Comparison of ENCODE assay signal across 22 mouse cellular contexts in the genomic region with DNA sequence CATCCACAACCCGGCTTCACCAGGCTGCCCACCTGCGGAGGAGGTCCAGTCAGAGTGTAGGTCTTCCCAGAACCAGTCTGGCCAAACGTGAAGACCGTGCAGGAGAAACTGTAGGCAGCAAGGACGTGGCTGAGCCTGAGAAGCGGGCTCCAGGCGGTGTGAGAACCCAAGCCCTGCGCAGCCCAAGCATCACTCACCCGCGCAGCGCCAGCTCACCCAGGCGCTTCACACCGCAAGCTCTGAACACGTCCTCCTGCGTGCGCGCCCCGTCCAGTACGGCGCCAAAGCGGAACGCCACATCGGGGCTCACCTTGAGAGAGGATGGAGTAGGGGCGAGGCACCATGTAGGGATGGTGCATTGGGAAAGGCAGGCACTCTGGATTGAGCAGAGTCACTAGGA. TPM values are rescaled to one million over a fixed set of nuclear protein-coding genes. Genes with fewer than 3 reads are reported as not detected.
DNase-seq lines count a peak whose midpoint lies in the region; ATAC-seq lines count a peak whose summit lies in the region.
"Had no signal": no experiment of that assay in that cellular context is flagged by ENCODE, and none has a peak within 500 bp of the region (broad histone marks: within the 10 kb centered on the region; RNA-seq: fewer than 3 reads in every experiment).

No protein-coding gene starts in this region.

- DNase-seq in midbrain, embryonic 11.5 days (ENCODE audit: low spot score, missing footprints), result peak; percentile 69
- no peak for DNase-seq in midbrain, embryonic 14.5 days
- DNase-seq in liver, embryonic 13.5 days, result no peak
- no peak for DNase-seq in frontal cortex, postnatal 14 days (ENCODE audit: low spot score in 2 of 2)
- DNase-seq in left cerebral cortex, adult 18-20 months (ENCODE audit: low spot score in 2 of 2), result no peak
- no peak for DNase-seq in neural tube, embryonic 10.5 days (ENCODE audit: extremely low spot score, low spot score)
- DNase-seq: adrenal gland, adult 8-10 months; cerebellum, postnatal 14 days; gastrocnemius, adult 2 months; heart, postnatal 10 days; thymus, adult 2 months had no signal

- H3K9ac ChIP-seq in midbrain, embryonic 11.5 days (ENCODE audit: low read length), result no peak overlapping the region
- no peak overlapping the region for H3K9ac ChIP-seq in midbrain, embryonic 14.5 days (replicated peaks; ENCODE audit: low read length)
- H3K9ac ChIP-seq in intestine, embryonic 15.5 days, result peak overlapping the region; percentile 42
- H3K9ac ChIP-seq in liver, embryonic 13.5 days, result no peak overlapping the region
- H3K9ac ChIP-seq: embryonic facial prominence, embryonic 13.5 days; hindbrain, embryonic 15.5 days; limb, embryonic 15.5 days had no signal

- H3K4me3 ChIP-seq in midbrain, embryonic 11.5 days (ENCODE audit: low read depth, low read length), result no peak overlapping the region
- H3K4me3 ChIP-seq in midbrain, embryonic 14.5 days (replicated peaks; ENCODE audit: low read depth, low read length), result no peak overlapping the region
- peak overlapping the region; percentile 46 for H3K4me3 ChIP-seq in intestine, embryonic 15.5 days (replicated peaks)
- peak overlapping the region; percentile 34 for H3K4me3 ChIP-seq in liver, embryonic 13.5 days (replicated peaks)
- H3K4me3 ChIP-seq: embryonic facial prominence, embryonic 13.5 days; gastrocnemius, adult 2 months; hindbrain, embryonic 15.5 days; limb, embryonic 15.5 days; megakaryocyte, embryonic 14.5 days; myocyte had no signal

- no peaks in the 10 kb centered on the region for H3K9me3 ChIP-seq in midbrain, embryonic 11.5 days (ENCODE audit: control insufficient read depth, low read length)
- H3K9me3 ChIP-seq in midbrain, embryonic 14.5 days (ENCODE audit: control insufficient read depth, low read length), result no peaks in the 10 kb centered on the region
- H3K9me3 ChIP-seq in intestine, embryonic 15.5 days, result no peaks in the 10 kb centered on the region
- no peaks in the 10 kb centered on the region for H3K9me3 ChIP-seq in liver, embryonic 13.5 days (replicated peaks)
- H3K9me3 ChIP-seq: hindbrain, embryonic 15.5 days; limb, embryonic 15.5 days had no signal

- no peak for ATAC-seq in midbrain, embryonic 11.5 days (ENCODE audit: low FRiP score)
- no peak for ATAC-seq in midbrain, embryonic 14.5 days (ENCODE audit: low FRiP score, low TSS enrichment)
- peak; percentile 6; the same call in 1 of the 2 replicates for ATAC-seq in intestine, embryonic 15.5 days
- no peak for ATAC-seq in liver, embryonic 13.5 days (ENCODE audit: low read depth)
- ATAC-seq: CD4-positive, CD25-positive, alpha-beta regulatory T cell, adult 4 months; forebrain, embryonic 14.5 days had no signal

- H3K36me3 ChIP-seq in midbrain, embryonic 11.5 days (ENCODE audit: control insufficient read depth, insufficient read depth, low read length), result no peaks in the 10 kb centered on the region
- no peaks in the 10 kb centered on the region for H3K36me3 ChIP-seq in midbrain, embryonic 14.5 days (ENCODE audit: control insufficient read depth, insufficient read depth, low read length)
- H3K36me3 ChIP-seq in intestine, embryonic 15.5 days, result no peaks in the 10 kb centered on the region
- no peaks in the 10 kb centered on the region for H3K36me3 ChIP-seq in liver, embryonic 13.5 days
- H3K36me3 ChIP-seq: embryonic facial prominence, embryonic 13.5 days; hindbrain, embryonic 15.5 days; limb, embryonic 15.5 days had no signal

- no peak overlapping the region for H3K4me2 ChIP-seq in midbrain, embryonic 11.5 days
- H3K4me2 ChIP-seq in midbrain, embryonic 14.5 days (ENCODE audit: low read length), result no peak overlapping the region
- peak overlapping the region; percentile 53 for H3K4me2 ChIP-seq in intestine, embryonic 15.5 days (replicated peaks)
- peak overlapping the region; percentile 49 for H3K4me2 ChIP-seq in liver, embryonic 13.5 days
- H3K4me2 ChIP-seq: embryonic facial prominence, embryonic 13.5 days; hindbrain, embryonic 15.5 days; limb, embryonic 15.5 days had no signal

- 47% methylated on average over 24 of the region's 24 CpGs for WGBS in midbrain, embryonic 11.5 days
- 49% methylated on average over 24 of the region's 24 CpGs for WGBS in midbrain, embryonic 14.5 days
- WGBS in intestine, embryonic 15.5 days, result 23% methylated on average over 24 of the region's 24 CpGs
- 37% methylated on average over 24 of the region's 24 CpGs for WGBS in liver, embryonic 13.5 days (ENCODE audit: insufficient replicate concordance)

- H3K27me3 ChIP-seq in midbrain, embryonic 11.5 days (ENCODE audit: control insufficient read depth, insufficient read depth, low read length), result no peaks in the 10 kb centered on the region
- H3K27me3 ChIP-seq in midbrain, embryonic 14.5 days (ENCODE audit: control insufficient read depth, insufficient read depth, low read length), result no peaks in the 10 kb centered on the region
- no peaks in the 10 kb centered on the region for H3K27me3 ChIP-seq in intestine, embryonic 15.5 days (replicated peaks)
- no peaks in the 10 kb centered on the region for H3K27me3 ChIP-seq in liver, embryonic 13.5 days
- H3K27me3 ChIP-seq: hindbrain, embryonic 15.5 days had no signal

- H3K4me1 ChIP-seq in midbrain, embryonic 11.5 days (ENCODE audit: control insufficient read depth, insufficient read depth, low read length), result no peaks in the 10 kb centered on the region
- H3K4me1 ChIP-seq in midbrain, embryonic 14.5 days (ENCODE audit: control insufficient read depth, insufficient read depth, low read length), result no peaks in the 10 kb centered on the region
- H3K4me1 ChIP-seq in intestine, embryonic 15.5 days (replicated peaks), result peaks cover 12% of the 10 kb centered on the region; the same call in 1 of the 2 replicates
- H3K4me1 ChIP-seq in liver, embryonic 13.5 days (replicated peaks), result 0 out of 2 replicates have a peak, but pooled peaks cover 4% of the 10 kb centered on the region
- H3K4me1 ChIP-seq: embryonic facial prominence, embryonic 13.5 days; hindbrain, embryonic 15.5 days; limb, embryonic 15.5 days; megakaryocyte, embryonic 14.5 days had no signal

- no peak overlapping the region for H3K27ac ChIP-seq in midbrain, embryonic 11.5 days (ENCODE audit: low read depth, low read length)
- no peak overlapping the region for H3K27ac ChIP-seq in midbrain, embryonic 14.5 days (replicated peaks; ENCODE audit: low read depth, low read length)
- H3K27ac ChIP-seq in intestine, embryonic 15.5 days, result peak overlapping the region; percentile 86
- no peak overlapping the region for H3K27ac ChIP-seq in liver, embryonic 13.5 days
- H3K27ac ChIP-seq: embryonic facial prominence, embryonic 13.5 days; gastrocnemius, adult 2 months; hindbrain, embryonic 15.5 days; limb, embryonic 15.5 days had no signal

RNA-seq across cellular contexts. Expression of a gene that starts 0.8 kb away (rescaled TPM):
- polyA plus RNA-seq in midbrain, embryonic 11.5 days (2014; fragmentation: Nextera tagmentation; extraction: Ambion mirVana), result not detected in 2 replicates
- not detected in 2 replicates for polyA plus RNA-seq in midbrain, embryonic 14.5 days (2014; fragmentation: Nextera tagmentation; extraction: Ambion mirVana)
- 67.1 and 77.3 TPM in 2 replicates for polyA plus RNA-seq in intestine, embryonic 15.5 days (2015; fragmentation: Nextera tagmentation; extraction: Ambion mirVana)
- polyA plus RNA-seq in liver, embryonic 13.5 days (2015; fragmentation: Nextera tagmentation; extraction: Ambion mirVana), result 5.1 TPM in 2 replicates
- total RNA-seq in left cerebral cortex, adult 18-20 months (2021), result not detected
- total RNA-seq: adrenal gland, adult 8-10 months; gastrocnemius, adult 2 months; heart, adult 8-10 months; heart, postnatal 10 days; layer of hippocampus, adult 18-20 months had no signal
- polyA plus RNA-seq: CD4-positive, CD25-positive, alpha-beta regulatory T cell, adult 4 months; embryonic facial prominence, embryonic 13.5 days; forebrain, embryonic 14.5 days; myocyte had no signal

RNA-seq across cellular contexts. Expression of a gene that starts 16.5 kb away (rescaled TPM):
- polyA plus RNA-seq in midbrain, embryonic 11.5 days (2014; fragmentation: Nextera tagmentation; extraction: Ambion mirVana), result not detected in 2 replicates
- polyA plus RNA-seq in midbrain, embryonic 14.5 days (2014; fragmentation: Nextera tagmentation; extraction: Ambion mirVana), result not detected in 2 replicates
- 48.8 and 71.7 TPM in 2 replicates for polyA plus RNA-seq in intestine, embryonic 15.5 days (2015; fragmentation: Nextera tagmentation; extraction: Ambion mirVana)
- 683 and 777 TPM in 2 replicates for polyA plus RNA-seq in liver, embryonic 13.5 days (2015; fragmentation: Nextera tagmentation; extraction: Ambion mirVana)
- total RNA-seq in left cerebral cortex, adult 18-20 months (2021), result not detected
- total RNA-seq: gastrocnemius, adult 2 months; heart, adult 8-10 months; heart, postnatal 10 days; layer of hippocampus, adult 18-20 months; left cerebral cortex, adult 8-10 months had no signal
- polyA plus RNA-seq: CD4-positive, CD25-positive, alpha-beta regulatory T cell, adult 4 months; embryonic facial prominence, embryonic 13.5 days; forebrain, embryonic 14.5 days; myocyte had no signal

RNA-seq across cellular contexts. Expression of a gene that starts 42.7 kb away (rescaled TPM):
- 1.9 and 2.3 TPM in 2 replicates for polyA plus RNA-seq in midbrain, embryonic 11.5 days (2014; fragmentation: Nextera tagmentation; extraction: Ambion mirVana)
- polyA plus RNA-seq in midbrain, embryonic 14.5 days (2014; fragmentation: Nextera tagmentation; extraction: Ambion mirVana), result 1.2 and 1.4 TPM in 2 replicates
- 13.1 and 13.3 TPM in 2 replicates for polyA plus RNA-seq in intestine, embryonic 15.5 days (2015; fragmentation: Nextera tagmentation; extraction: Ambion mirVana)
- 1.5 TPM in 2 replicates for polyA plus RNA-seq in liver, embryonic 13.5 days (2015; fragmentation: Nextera tagmentation; extraction: Ambion mirVana)
- 1 to 10 TPM; 4.2 to 5.2 TPM for total RNA-seq in left cerebral cortex, adult 18-20 months (2021)

Comparison
In these comparisons a context has a peak if more than half of its experiments do, and no peak if none do; other contexts are left out.
1. H3K4me2 ChIP-seq: peak in intestine, embryonic 15.5 days (single experiment) and liver, embryonic 13.5 days (single experiment); none in midbrain, embryonic 11.5 days (single experiment) and midbrain, embryonic 14.5 days (single experiment).
2. H3K4me3 ChIP-seq: peak in intestine, embryonic 15.5 days (single experiment) and liver, embryonic 13.5 days (single experiment); none in midbrain, embryonic 11.5 days (single experiment) and midbrain, embryonic 14.5 days (single experiment).
3. RNA of a gene that starts 0.8 kb away (polyA plus RNA-seq): 67.1 to 77.3 TPM in intestine, embryonic 15.5 days; 5.1 TPM in liver, embryonic 13.5 days, not detected in midbrain, embryonic 14.5 days and not detected in midbrain, embryonic 11.5 days; every median in the first group is over 10 times any median in the second.
4. RNA of a gene that starts 16.5 kb away (polyA plus RNA-seq): 683 to 777 TPM in liver, embryonic 13.5 days and 48.8 to 71.7 TPM in intestine, embryonic 15.5 days; not detected in midbrain, embryonic 11.5 days and not detected in midbrain, embryonic 14.5 days; every median in the first group is over 10 times any median in the second.